Mouse (Mus musculus): ENCODE measurements around the gene Atp6v1c2. TPM values are rescaled to one million over a fixed set of nuclear protein-coding genes. Genes with fewer than 3 reads are reported as not detected.

Atp6v1c2 gene
- polyA plus RNA-seq, 1 experiment, result 0.35 TPM

- Histone ChIP-seq H3K79me3 (ENCODE audit: low read depth) (no peaks in the 10 kb centered on the region), H3K4me3 (ENCODE audit: insufficient read depth, poor library complexity, severe bottlenecking) (no peak overlapping the region), H3K36me3 (ENCODE audit: control insufficient read depth, insufficient read depth) (no peaks in the 10 kb centered on the region), H3K27me3 (ENCODE audit: control insufficient read depth, insufficient read depth, insufficient read length) (no peaks in the 10 kb centered on the region), H3ac (ENCODE audit: control insufficient read depth, insufficient read length, low read depth) (peak overlapping the region; percentile 12), H3K79me2 (ENCODE audit: control insufficient read depth, insufficient read depth) (no peaks in the 10 kb centered on the region)
- TF ChIP-seq MYOD1 (IDR thresholded peaks at IDR 0.05; ENCODE audit: control insufficient read depth, insufficient read length, low read depth), result no peak
- TF ChIP-seq FOSL1 (IDR thresholded peaks at IDR 0.05; ENCODE audit: insufficient read depth, low read length, poor library complexity, severe bottlenecking), result no peak
- no peak for TF ChIP-seq CEBPB (IDR thresholded peaks at IDR 0.05; ENCODE audit: low read depth)
- TF ChIP-seq MYOG (IDR thresholded peaks at IDR 0.05; ENCODE audit: control insufficient read depth, extremely low read depth, insufficient read length), result no peak
- TF ChIP-seq USF1 (IDR thresholded peaks at IDR 0.05; ENCODE audit: low read depth), result no peak
- TF ChIP-seq CTCF (IDR thresholded peaks at IDR 0.05; ENCODE audit: control insufficient read depth, insufficient read depth, insufficient read length), result no peak
- TF ChIP-seq MAX (IDR thresholded peaks at IDR 0.05), result no peak
Observed at GRCm38 (mm10) chr12:17235535-17236313, 93.4 kb downstream of the Atp6v1c2 start.

Small RNA genes lying within 50 kb of the gene (microRNA-seq; reads per million reads assigned to microRNA genes)
- 25.9 reads per million, percentile 65 among the genes with 10 or more reads in this experiment for gene Mir3066 (ENCODE audit: borderline microRNAs expressed)

Other genes starting within 250 kb of the Atp6v1c2 start
- gene Kcnf1, start 152.5 kb downstream of the Atp6v1c2 start, polyA plus RNA-seq (2012; fragmentation: generic; extraction: Trizol), result 7.8 TPM
- gene Pdia6, start 62.8 kb downstream of the Atp6v1c2 start, polyA plus RNA-seq (2012; fragmentation: generic; extraction: Trizol), result 319 TPM
- 20.3 TPM for gene Nol10, start 19.1 kb upstream of the Atp6v1c2 start, polyA plus RNA-seq (2012; fragmentation: generic; extraction: Trizol)
- 256 TPM for gene Odc1, start 215.4 kb upstream of the Atp6v1c2 start, polyA plus RNA-seq (2012; fragmentation: generic; extraction: Trizol)